Mouse (Mus musculus): Measurements from ENCODE around the gene Rbm14. TPM values are rescaled to one million over a fixed set of nuclear protein-coding genes. Genes with fewer than 3 reads are reported as not detected.
"Not testable (repeated sequence)": the region's sequence is repeated elsewhere in the genome, so short reads cannot be mapped to it uniquely, and the experiment has no call there.

The Rbm14 gene
- total RNA-seq, 1 experiment from 2014 or later, result 19.0 TPM

DNA sequence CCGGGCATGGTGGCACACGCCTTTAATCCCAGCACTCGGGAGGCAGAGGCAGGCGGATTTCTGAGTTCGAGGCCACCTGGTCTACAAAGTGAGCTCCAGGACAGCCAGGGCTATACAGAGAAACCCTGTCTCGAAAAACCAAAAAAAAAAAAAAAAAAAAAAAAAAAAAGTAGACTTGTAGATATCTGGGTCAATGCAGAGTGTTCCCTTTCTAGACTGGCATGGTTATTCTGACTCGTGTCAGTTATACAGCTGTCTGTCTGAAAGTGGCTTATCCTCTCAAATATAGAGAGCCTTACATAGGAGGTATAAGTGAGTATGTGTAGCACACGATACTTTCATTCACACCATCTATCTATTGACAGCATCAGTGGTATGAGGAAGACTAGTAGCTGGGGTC, 50.9 kb downstream of the Rbm14 start:
- ATAC-seq (ENCODE audit: extremely low read depth, insufficient number of reproducible peaks, low FRiP score, poor library complexity, severe bottlenecking), result not testable (repeated sequence)

DNA sequence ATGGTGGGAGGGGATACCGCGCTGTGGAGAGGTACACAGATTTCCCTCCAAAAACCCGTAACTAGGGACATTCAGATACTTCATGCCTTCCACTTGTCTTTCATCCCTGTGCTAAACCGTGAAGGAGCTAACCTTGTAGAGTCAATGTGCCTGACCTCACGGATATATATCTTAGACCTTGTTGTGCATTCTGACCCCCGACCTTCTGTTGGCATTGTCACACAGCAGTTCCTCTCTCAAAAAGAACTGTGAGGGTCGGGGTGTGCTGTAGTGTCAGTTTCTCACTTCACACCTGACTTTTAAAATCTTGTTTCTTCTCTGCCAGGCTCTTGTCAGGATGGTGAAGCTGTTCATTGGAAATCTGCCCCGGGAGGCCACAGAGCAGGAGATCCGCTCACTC, 54.5 kb downstream of the Rbm14 start:
- ATAC-seq (ENCODE audit: extremely low read depth, insufficient number of reproducible peaks, low FRiP score, poor library complexity, severe bottlenecking), result no peak

DNA sequence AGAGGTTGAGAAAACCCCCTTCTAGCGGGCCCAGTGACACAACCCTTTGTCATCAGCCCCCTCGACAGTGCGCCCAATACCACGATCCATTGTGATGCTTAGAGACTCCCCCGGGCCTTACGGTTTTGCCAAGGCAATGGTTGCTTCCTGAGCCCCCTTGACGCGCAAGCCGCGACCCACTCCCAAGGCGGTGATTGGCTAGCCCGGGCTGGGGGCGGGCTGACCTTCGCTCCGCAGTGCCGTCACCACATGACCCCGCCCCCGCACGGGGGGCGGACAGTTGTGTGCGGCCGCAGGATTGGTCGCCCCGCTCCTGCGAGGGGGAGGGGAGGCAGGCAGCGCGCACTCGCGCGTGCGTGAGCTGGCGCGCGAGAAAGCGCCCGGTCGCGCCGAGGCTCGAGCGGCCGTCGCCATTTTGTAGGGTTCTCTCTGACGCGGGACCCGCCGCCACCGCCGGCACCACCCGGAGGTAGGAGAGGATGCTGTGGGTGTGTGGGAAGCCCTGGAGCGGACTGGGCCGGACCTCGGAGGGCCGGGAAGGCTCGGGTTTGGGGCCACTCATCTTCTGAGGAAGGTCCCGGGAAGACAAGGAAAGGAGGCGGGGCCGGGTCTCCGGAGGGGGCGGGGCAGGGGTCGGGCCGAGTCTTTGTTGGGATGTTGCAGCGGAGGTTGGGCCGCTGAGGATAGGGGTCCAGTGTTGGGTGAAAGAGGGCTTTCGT, 55.1 kb downstream of the Rbm14 start, which contains the start of gene Rbm4b:
Rbm4b (plus strand) TSS at position 305 of the 719 bp plus-strand sequence.
- ATAC-seq (ENCODE audit: extremely low read depth, insufficient number of reproducible peaks, low FRiP score, poor library complexity, severe bottlenecking), result peak; percentile 79

DNA sequence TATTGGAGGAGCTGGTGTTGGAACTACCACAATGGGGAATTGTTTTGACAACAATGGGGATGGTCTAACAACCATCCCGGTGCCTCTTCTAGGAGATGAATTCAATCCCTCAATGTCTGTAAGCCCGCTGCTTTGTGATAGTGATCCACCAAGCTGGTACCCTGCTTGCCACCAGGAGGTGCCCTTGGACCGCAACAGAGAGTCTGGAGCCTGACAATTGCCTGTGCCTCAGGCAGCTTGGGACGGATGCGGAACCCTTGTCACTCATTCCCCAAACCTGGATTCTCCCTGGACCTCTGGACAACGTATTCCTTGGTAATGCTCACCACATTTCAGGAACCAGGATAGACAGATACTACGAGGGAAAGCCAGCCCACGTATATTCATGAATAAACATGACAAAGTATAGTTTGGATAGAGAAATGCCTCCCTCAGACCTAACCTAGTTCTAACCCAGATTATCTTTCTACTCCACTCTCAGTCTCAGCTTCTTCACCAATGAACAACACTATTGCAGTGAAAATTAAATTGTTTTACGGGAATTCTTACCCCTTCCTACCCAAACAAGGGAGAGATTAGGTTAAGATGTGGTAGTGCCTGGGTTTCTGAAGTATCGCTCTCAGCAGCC, 55.8 kb downstream of the Rbm14 start:
- peak; percentile 80 for ATAC-seq (ENCODE audit: extremely low read depth, insufficient number of reproducible peaks, low FRiP score, poor library complexity, severe bottlenecking)

Other genes starting within 250 kb of the Rbm14 start
- not detected in 2 replicates for gene Lrfn4, start 196.0 kb downstream of the Rbm14 start, total RNA-seq (2017)
- 19.2 and 24.2 TPM in 2 replicates for gene Rce1, start 186.0 kb downstream of the Rbm14 start, total RNA-seq (2017)
- gene Gm960, start 113.0 kb downstream of the Rbm14 start, total RNA-seq (2017), result not detected in 2 replicates
- gene Sptbn2, start 100.5 kb downstream of the Rbm14 start, total RNA-seq (2017), result not detected in 2 replicates
- 20.4 and 32.4 TPM in 2 replicates for gene Rbm4b, start 55.1 kb downstream of the Rbm14 start, total RNA-seq (2017)
- gene Rbm4, start 17.7 kb downstream of the Rbm14 start, total RNA-seq (2017), result 84.6 and 93.8 TPM in 2 replicates
- 17.3 and 24.4 TPM in 2 replicates for gene Gm21992, start within 50 bp of the Rbm14 start, total RNA-seq (2017)
- 10.9 and 16.5 TPM in 2 replicates for gene Ccs, start 27.7 kb upstream of the Rbm14 start, total RNA-seq (2017)
- gene Ccdc87, start 27.7 kb upstream of the Rbm14 start, total RNA-seq (2017), result not detected in 2 replicates
- 0.23 and 0.37 TPM in 2 replicates for gene Ctsf, start 43.5 kb upstream of the Rbm14 start, total RNA-seq (2017)
- not detected in 2 replicates for gene Actn3, start 66.3 kb upstream of the Rbm14 start, total RNA-seq (2017)
- gene Zdhhc24, start 67.0 kb upstream of the Rbm14 start, total RNA-seq (2017), result 8.4 and 9.9 TPM in 2 replicates
- 2.2 and 2.5 TPM in 2 replicates for gene Bbs1, start 95.0 kb upstream of the Rbm14 start, total RNA-seq (2017)
- gene Dpp3, start 116.7 kb upstream of the Rbm14 start, total RNA-seq (2017), result 37.8 and 42.8 TPM in 2 replicates
- 0.25 and 0.70 TPM in 2 replicates for gene Peli3, start 131.5 kb upstream of the Rbm14 start, total RNA-seq (2017)
- gene Mrpl11, start 150.5 kb upstream of the Rbm14 start, total RNA-seq (2017), result 11.2 and 14.5 TPM in 2 replicates
- gene Npas4, start 178.7 kb upstream of the Rbm14 start, total RNA-seq (2017), result not detected in 2 replicates
- gene Slc29a2, start 212.2 kb upstream of the Rbm14 start, total RNA-seq (2017), result 1.2 TPM in 1 of 2 replicates, not detected in the other
- gene B4gat1, start 227.2 kb upstream of the Rbm14 start, total RNA-seq (2017), result 0.49 and 0.81 TPM in 2 replicates
- 2.3 and 4.3 TPM in 2 replicates for gene AC124502.3, start 227.3 kb upstream of the Rbm14 start, total RNA-seq (2017)
- gene Brms1, start 229.7 kb upstream of the Rbm14 start, total RNA-seq (2017), result 31.8 and 34.6 TPM in 2 replicates
- gene Rin1, start 238.8 kb upstream of the Rbm14 start, total RNA-seq (2017), result 0.12 and 0.70 TPM in 2 replicates

Measured in neutrophil, adult 5-6 weeks (primary cell).